Mouse (Mus musculus): ENCODE measurements at regions not wholly inside any gene's neighbourhood (a gene's known extent, or its start where the extent isn't known, plus 50 kb on each side); places are given as distances from the start of the nearest gene placed in this dataset.

DNA sequence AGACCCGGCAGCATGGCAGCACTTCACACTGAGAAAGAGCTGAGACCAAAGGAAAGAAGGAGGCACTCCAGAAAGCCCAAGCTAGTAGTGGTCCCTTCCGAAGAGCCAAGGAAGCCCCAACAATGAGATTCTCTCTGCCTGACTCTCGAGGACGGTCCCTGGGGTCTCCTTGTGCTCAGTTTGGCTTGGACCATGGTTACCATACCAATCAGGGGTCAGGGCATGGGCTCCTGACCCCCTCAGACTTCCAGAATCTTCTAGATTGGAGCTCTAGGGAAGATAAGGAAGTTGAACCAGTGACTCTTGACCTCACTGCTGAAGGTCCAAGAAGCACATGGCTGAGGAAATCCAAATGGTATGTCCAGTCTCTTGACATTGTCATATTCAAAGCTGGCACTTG, 53.0 kb upstream of the Cplx2 start:
- no peak for DNase-seq (ENCODE audit: extremely low spot score, low spot score)

DNA sequence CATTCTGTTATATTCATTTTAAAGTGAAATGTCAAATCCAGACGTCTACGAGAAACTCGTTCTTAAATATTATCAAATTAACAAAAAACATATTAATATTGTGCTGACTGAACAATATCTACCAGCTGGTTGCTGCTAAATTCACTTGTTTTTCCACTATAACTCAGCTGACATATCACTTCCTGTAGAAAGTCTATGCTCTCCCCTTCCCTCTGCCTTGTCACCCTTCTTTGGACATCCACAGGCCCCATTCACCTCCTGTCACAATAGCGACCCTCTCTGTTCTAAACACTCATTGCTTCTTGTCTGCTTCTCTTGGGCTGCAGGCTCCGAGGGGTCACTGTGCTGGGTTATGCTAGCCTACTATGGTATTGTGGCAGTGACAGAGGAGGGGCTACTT, 52.5 kb upstream of the Cplx2 start:
- DNase-seq (ENCODE audit: extremely low spot score, low spot score) = no peak

DNA sequence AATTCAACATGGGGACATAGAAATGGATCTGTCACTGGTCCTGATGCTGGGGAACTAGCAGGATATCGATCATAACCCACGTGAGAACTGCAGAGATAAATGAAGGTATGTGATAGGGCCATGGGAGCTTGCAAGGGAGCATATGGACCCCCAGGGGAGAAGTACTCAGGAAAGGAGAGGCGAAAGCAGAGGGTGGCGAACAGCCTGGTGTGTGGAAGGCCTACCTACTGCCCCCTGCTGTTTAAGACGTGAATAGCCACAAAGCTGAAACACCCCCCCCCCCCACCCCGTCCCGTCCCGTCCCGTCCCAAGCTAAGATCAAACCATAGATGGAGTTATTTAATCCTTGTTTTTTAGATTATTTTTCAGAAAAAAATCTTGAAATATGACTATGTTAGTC, 50.9 kb upstream of the Cplx2 start:
- no peak for DNase-seq (ENCODE audit: extremely low spot score, low spot score)

DNA sequence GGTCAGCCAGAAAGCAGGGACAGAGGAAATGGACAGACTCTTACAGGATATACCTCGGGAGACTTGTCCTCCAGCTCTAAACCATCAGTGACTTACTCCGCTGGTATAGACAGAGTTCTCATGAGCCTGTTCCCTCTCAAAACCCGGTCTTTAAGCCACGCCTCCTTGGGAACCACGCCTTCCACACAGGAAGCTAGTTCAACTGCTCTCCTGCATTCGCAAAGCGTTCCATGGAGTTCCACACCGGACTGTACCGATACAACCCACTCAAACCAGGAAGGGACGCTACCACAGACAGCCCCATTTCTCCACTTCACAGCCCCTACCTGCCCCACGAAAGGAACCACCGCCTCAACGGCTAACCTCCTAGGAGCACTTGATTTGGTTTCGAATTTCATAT, 50.1 kb upstream of the Cplx2 start:
- DNase-seq (ENCODE audit: extremely low spot score, low spot score) = no peak

Measured in neural tube, embryonic 10.5 days (tissue).